Mouse (Mus musculus) lung, embryonic 14.5 days (tissue): ENCODE measurements around the gene Atg4a-ps. TPM values are rescaled to one million over a fixed set of nuclear protein-coding genes. Genes with fewer than 3 reads are reported as not detected.

ENCODE experiments used
- ATAC-seq: fragments of 200-750 bp; cut with Nextera tagmentation; 2 replicates; pipeline ENCODE4 v1.8.0; 2017; ENCODE audit warnings: mild to moderate bottlenecking, moderate TSS enrichment, moderate library complexity; ENCODE audit not compliant: insufficient read depth
- DNase-seq: peaks from one replicate; pipeline ENCODE4 v3.0.0-alpha.2; 2015
- H3K27ac ChIP-seq: fragments of 300-500 bp; sonication (generic); 2 replicates; pipeline ENCODE4 v1.5.1; 2014; ENCODE audit warnings: low read depth, mild to moderate bottlenecking, moderate library complexity
- H3K27me3 ChIP-seq: fragments of 300-500 bp; sonication (generic); 2 replicates; pipeline ENCODE4 v1.6.1; 2014; ENCODE audit warnings: low read length, control low read depth; ENCODE audit not compliant: insufficient read depth
- H3K36me3 ChIP-seq: fragments of 300-500 bp; sonication (generic); 2 replicates; pipeline ENCODE4 v1.6.1; 2014; ENCODE audit warnings: control low read depth; ENCODE audit not compliant: insufficient read depth
- H3K4me1 ChIP-seq: fragments of 300-500 bp; sonication (generic); 2 replicates; pipeline ENCODE4 v1.6.1; 2014; ENCODE audit warnings: antibody characterized with exemption, control low read depth; ENCODE audit not compliant: insufficient read depth
- H3K4me2 ChIP-seq: fragments of 300-500 bp; sonication (generic); 2 replicates; pipeline ENCODE4 v1.6.1; 2014; ENCODE audit warnings: mild to moderate bottlenecking
- H3K4me3 ChIP-seq: fragments of 300-500 bp; sonication (generic); 2 replicates; pipeline ENCODE4 v1.5.1; 2014; ENCODE audit warnings: low read depth, low read length
- H3K9ac ChIP-seq: fragments of 300-500 bp; sonication (generic); 2 replicates; pipeline ENCODE4 v1.6.1; 2014
- H3K9me3 ChIP-seq: fragments of 300-500 bp; sonication (generic); 2 replicates; pipeline ENCODE4 v1.6.1; 2016; ENCODE audit warnings: low read depth, low read length, control low read depth
- CTCF ChIP-seq: IDR thresholded peaks from 2 replicates; pipeline ENCODE4 v1.5.1; 2016; ENCODE audit warnings: antibody characterized with exemption, low read depth
- WGBS: fragments of 180-500 bp; shearing (Covaris S2); extraction: QIAGEN DNeasy Blood & Tissue Kit; methylation state at CpG from one replicate; pipeline ENCODE4 v1.1.7; 2014; 5-methylcytosine and 5-hydroxymethylcytosine counted together
- polyA plus RNA-seq: library from polyadenylated mRNA; unstranded; fragments of >200 nt; fragmentation: Nextera tagmentation; extraction: Ambion mirVana; gene quantifications from 2 replicates; pipeline ENCODE4 v1.2.1, GENCODE M21; 2014

Gene Atg4a-ps
- polyA plus RNA-seq, 1 experiment from 2014 or later: 0.32 TPM

- H3K4me1 ChIP-seq: no peaks in the 10 kb centered on the region; the same call in 1 of the 2 replicates
- no peak for DNase-seq
- no peak for TF ChIP-seq CTCF
- H3K9me3 ChIP-seq: no peaks in the 10 kb centered on the region
- ATAC-seq: no peak
- H3K9ac ChIP-seq: no peak overlapping the region
- no peak overlapping the region for H3K27ac ChIP-seq
- H3K4me3 ChIP-seq: no peak overlapping the region
- no peaks in the 10 kb centered on the region for H3K36me3 ChIP-seq
- no peak overlapping the region for H3K4me2 ChIP-seq
- 85% methylated on average over 4 of the region's 4 CpGs for WGBS
- no peaks in the 10 kb centered on the region for H3K27me3 ChIP-seq
Measured at GRCm38 (mm10) chr3:103615621-103616020, 30.2 kb downstream of the Atg4a-ps start.

DNA sequence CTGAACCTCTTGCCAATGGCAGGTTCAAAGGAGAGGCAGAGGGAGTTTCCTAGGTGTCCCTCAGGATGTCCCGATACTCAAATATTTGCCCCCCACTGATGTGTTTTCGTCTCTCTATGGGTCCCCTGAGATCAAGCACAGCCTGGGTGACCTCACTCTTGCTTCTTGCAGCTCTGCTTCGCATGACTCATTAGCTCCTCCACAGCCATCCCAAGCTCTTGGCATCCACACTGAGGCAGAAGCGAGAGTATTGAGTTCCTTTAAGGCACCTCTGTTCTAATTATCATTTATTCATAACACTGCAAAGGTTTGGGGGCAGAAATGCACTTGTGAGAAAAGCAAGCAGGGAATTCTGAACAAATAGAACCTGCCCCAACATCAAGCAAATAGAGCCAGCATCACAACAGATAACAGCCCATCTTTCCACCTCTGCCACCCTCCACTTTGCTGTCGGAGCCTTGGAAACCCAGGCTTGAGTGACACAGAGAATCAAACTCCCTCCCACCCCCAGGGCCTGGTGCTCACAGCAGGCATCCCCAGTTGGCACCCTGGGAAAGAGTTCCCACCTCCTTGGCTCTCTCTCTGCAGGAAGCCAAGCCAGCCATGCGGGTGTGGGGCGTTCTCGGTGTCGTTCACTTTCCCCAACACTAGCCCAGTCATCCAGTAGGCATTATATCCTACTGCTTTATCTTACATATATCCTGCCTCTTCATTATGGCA lies 33.1 kb downstream of the Atg4a-ps start:
- Histone ChIP-seq H3K9me3 (no peaks in the 10 kb centered on the region), H3K27me3 (no peaks in the 10 kb centered on the region), H3K9ac (no peak overlapping the region), H3K36me3 (no peaks in the 10 kb centered on the region), H3K4me1 (no peaks in the 10 kb centered on the region), H3K4me2 (no peak overlapping the region), H3K27ac (no peak overlapping the region), H3K4me3 (no peak overlapping the region)
- DNase-seq: no peak
- ATAC-seq: no peak
- 46% methylated on average over 9 of the region's 9 CpGs for WGBS
- TF ChIP-seq CTCF: no peak

DNA sequence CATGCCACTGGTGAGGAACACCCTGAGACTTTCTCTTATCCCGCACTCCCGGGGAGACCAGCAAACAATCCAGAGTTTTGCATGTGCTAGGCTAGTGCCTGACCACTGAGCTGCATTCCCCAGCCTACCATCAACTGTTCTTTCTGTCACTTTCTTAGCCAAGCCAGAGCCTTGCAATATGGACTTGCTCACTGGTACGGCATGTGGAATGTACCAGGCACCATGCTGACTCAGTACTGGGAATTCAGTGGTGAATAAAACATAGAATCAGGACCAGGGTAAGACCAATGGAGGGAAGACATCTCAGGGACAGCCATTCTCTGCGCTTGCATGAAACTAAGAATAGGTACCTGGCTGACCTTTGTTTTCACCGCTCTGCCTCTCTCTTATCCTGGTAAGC lies 35.6 kb downstream of the Atg4a-ps start:
- no peak overlapping the region for H3K9ac ChIP-seq
- no peaks in the 10 kb centered on the region for H3K9me3 ChIP-seq
- WGBS: 86% methylated on average over 5 of the region's 5 CpGs
- ATAC-seq (no peak), DNase-seq (no peak)
- H3K4me2 ChIP-seq: no peak overlapping the region
- TF ChIP-seq CTCF: no peak
- H3K27ac ChIP-seq: no peak overlapping the region
- no peaks in the 10 kb centered on the region for H3K36me3 ChIP-seq
- no peaks in the 10 kb centered on the region for H3K27me3 ChIP-seq
- no peak overlapping the region for H3K4me3 ChIP-seq
- H3K4me1 ChIP-seq: no peaks in the 10 kb centered on the region

DNA sequence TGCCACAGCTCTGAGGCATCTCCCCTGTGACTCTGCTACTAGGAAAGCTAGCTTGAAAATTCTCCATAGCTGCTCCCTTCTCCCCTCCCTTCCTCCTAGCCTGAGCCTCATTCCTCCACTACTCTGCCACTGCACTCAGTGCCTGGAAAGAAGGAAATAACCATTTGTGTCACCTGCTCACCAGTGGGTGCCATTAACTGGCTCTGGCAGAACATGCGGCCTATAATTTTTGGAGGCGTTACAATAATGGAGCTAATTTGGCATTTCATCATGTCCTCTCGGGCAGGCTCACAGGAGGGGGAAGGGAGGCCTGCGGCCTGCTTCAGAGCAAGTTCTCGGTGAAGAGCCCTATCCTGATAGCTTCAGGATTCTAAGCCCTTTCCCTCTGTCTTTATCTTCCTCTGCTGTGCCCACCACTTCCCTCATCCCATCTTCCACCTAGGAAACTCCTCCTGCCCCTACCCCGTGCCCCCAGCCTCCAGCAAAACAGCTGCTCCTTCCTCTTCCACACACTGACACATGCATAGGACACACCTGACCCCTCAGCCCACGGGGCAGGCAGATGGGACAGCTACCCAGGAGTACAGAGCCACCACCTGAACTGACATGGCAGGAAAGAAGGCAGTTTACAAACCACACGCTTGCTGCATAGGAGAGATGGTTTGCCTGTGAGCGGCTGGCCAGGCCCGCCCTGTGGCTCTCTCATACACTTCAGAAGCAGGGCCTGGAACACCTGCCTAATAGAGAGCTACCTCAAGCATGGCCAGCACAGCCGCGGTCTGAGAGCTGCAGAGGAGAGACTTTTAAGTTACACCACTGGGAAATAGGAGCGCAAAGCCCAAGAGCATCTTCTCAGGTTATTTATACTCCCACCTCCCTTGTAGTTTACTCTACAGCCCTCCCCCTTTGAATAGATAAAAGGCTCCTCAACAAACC lies 38.9 kb downstream of the Atg4a-ps start:
- no peaks in the 10 kb centered on the region for H3K4me1 ChIP-seq
- no peak overlapping the region for H3K9ac ChIP-seq
- H3K4me3 ChIP-seq: no peak overlapping the region
- H3K27ac ChIP-seq: no peak overlapping the region
- H3K4me2 ChIP-seq: no peak overlapping the region
- H3K36me3 ChIP-seq: no peaks in the 10 kb centered on the region
- no peak for DNase-seq
- H3K9me3 ChIP-seq: no peaks in the 10 kb centered on the region
- ATAC-seq: no peak
- no peak for TF ChIP-seq CTCF
- no peaks in the 10 kb centered on the region for H3K27me3 ChIP-seq
- 77% methylated on average over 13 of the region's 13 CpGs for WGBS

- TF ChIP-seq CTCF: no peak
- Histone ChIP-seq H3K9me3 (no peaks in the 10 kb centered on the region), H3K4me3 (no peak overlapping the region), H3K9ac (no peak overlapping the region), H3K27me3 (no peaks in the 10 kb centered on the region), H3K27ac (no peak overlapping the region), H3K4me1 (no peaks in the 10 kb centered on the region), H3K4me2 (no peak overlapping the region), H3K36me3 (no peaks in the 10 kb centered on the region)
- ATAC-seq (no peak), DNase-seq (peak; percentile 23)
- WGBS: 79% methylated on average over 6 of the region's 6 CpGs
Measured at GRCm38 (mm10) chr3:103606045-103606597, 39.7 kb downstream of the Atg4a-ps start.

- no peak overlapping the region for H3K9ac ChIP-seq
- TF ChIP-seq CTCF: no peak
Measured at GRCm38 (mm10) chr3:103601561-103601960, 44.3 kb downstream of the Atg4a-ps start.

DNA sequence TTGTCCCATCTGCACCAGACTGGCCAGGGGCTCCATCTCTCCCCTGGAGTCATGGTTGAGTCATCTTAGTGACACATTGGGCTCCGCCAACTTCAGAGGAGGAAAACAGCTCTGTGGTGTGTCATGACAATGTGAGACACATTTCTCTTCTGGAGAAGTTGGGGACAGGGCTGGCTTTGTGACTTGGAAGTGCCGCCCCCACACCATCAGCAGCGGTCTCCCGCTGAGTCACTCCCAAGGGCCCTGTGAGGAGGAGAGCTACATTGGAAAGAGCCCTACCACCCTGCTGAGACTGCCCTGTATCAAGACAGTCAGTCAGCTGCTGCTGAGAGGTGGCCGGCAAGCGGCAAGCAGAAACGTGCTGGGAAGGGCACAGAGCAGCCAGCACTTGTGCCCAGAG lies 44.9 kb downstream of the Atg4a-ps start:
- 47% methylated on average over 7 of the region's 7 CpGs for WGBS
- TF ChIP-seq CTCF: no peak
- no peak overlapping the region for H3K4me3 ChIP-seq
- no peaks in the 10 kb centered on the region for H3K36me3 ChIP-seq
- H3K4me1 ChIP-seq: no peaks in the 10 kb centered on the region
- H3K27me3 ChIP-seq: no peaks in the 10 kb centered on the region
- DNase-seq (no peak), ATAC-seq (no peak)
- no peak overlapping the region for H3K4me2 ChIP-seq
- no peak overlapping the region for H3K9ac ChIP-seq
- H3K27ac ChIP-seq: no peak overlapping the region; the same call in 1 of the 2 replicates
- no peaks in the 10 kb centered on the region for H3K9me3 ChIP-seq

More at GRCm38 (mm10) chr3:103601561-103601960, 44.3 kb downstream of the Atg4a-ps start:
- peak; percentile 57 for DNase-seq
- Histone ChIP-seq H3K36me3 (no peaks in the 10 kb centered on the region), H3K27me3 (no peaks in the 10 kb centered on the region), H3K4me1 (no peaks in the 10 kb centered on the region), H3K27ac (no peak overlapping the region), H3K4me2 (no peak overlapping the region), H3K9me3 (no peaks in the 10 kb centered on the region), H3K4me3 (no peak overlapping the region)
- WGBS: 73% methylated on average over 1 of the region's 1 CpGs
- ATAC-seq: no peak
